Mouse (Mus musculus) limb, embryonic 10.5 days (tissue): ENCODE data around the gene Ltbp1. TPM values are rescaled to one million over a fixed set of nuclear protein-coding genes. Genes with fewer than 3 reads are reported as not detected.

Experiments used
- DNase-seq: peaks from one replicate; pipeline ENCODE4 v3.0.0-alpha.2; 2017; ENCODE audit warnings: low spot score
- H3K27ac ChIP-seq: fragments of 300-500 bp; sonication (generic); 2 replicates; pipeline ENCODE4 v1.5.1; 2016; ENCODE audit warnings: mild to moderate bottlenecking
- H3K27me3 ChIP-seq: fragments of 300-500 bp; sonication (generic); 2 replicates; pipeline ENCODE4 v1.6.1; 2016; ENCODE audit warnings: low read depth, mild to moderate bottlenecking; ENCODE audit not compliant: poor library complexity, severe bottlenecking
- H3K36me3 ChIP-seq: fragments of 300-500 bp; sonication (generic); 2 replicates; pipeline ENCODE4 v1.6.1; 2016; ENCODE audit warnings: mild to moderate bottlenecking, moderate library complexity
- H3K4me1 ChIP-seq: fragments of 300-500 bp; sonication (generic); 2 replicates; pipeline ENCODE4 v1.6.1; 2016
- H3K4me3 ChIP-seq: fragments of 300-500 bp; sonication (generic); 2 replicates; pipeline ENCODE4 v1.5.1; 2016; ENCODE audit warnings: mild to moderate bottlenecking, moderate library complexity
- H3K9me3 ChIP-seq: fragments of 300-500 bp; sonication (generic); replicated peaks from 2 replicates; pipeline ENCODE4 v1.6.1; 2016; ENCODE audit warnings: mild to moderate bottlenecking
- WGBS: fragments of 180-500 bp; shearing (Covaris S2); methylation state at CpG from one replicate; pipeline ENCODE4 v1.1.7; 2016; 5-methylcytosine and 5-hydroxymethylcytosine counted together
- polyA plus RNA-seq: library from polyadenylated mRNA; unstranded; fragments of >200 nt; fragmentation: Nextera tagmentation; extraction: Ambion mirVana; gene quantifications from 2 replicates; pipeline ENCODE4 v1.2.1, GENCODE M21; 2016

Ltbp1 gene
- polyA plus RNA-seq, 1 experiment from 2014 or later = 16.4 TPM

DNA sequence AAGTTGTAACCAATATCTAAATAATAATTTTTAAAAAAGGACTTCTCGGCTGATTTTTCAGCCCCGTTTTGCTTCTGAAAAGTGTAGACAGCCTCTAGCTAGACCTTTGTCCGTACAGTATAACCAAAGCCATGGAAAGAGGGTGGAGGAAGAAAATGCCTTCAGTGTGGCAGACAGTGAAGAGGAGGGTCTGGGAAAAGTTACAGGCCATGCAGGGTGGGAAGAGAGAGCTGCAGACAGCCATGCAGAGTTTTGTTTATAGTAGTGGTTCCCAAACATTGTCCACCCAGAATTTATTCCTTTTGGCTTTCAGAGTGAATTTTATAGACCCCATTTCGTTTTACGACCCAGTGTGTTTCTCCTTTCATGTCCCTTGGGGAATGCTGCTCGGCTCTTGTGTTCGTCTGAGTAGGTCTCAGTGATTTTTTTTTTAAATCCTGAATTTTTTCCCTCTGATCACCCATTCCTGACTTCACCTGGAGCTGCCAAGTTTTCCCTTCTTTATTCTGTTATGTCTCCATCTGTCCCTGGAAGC is 202.9 kb downstream of the Ltbp1 start:
- WGBS = 52% methylated on average over 7 of the region's 7 CpGs
- Histone ChIP-seq H3K4me1 (peaks cover 24% of the 10 kb centered on the region), H3K4me3 (no peak overlapping the region), H3K27ac (no peak overlapping the region), H3K27me3 (no peaks in the 10 kb centered on the region), H3K36me3 (no peaks in the 10 kb centered on the region), H3K9me3 (no peaks in the 10 kb centered on the region)
- no peak for DNase-seq

GRCm38 (mm10) chr17:75210526-75210925 is 205.2 kb downstream of the Ltbp1 start:
- 95% methylated on average over 4 of the region's 4 CpGs for WGBS
- Histone ChIP-seq H3K27ac (no peak overlapping the region), H3K27me3 (no peaks in the 10 kb centered on the region), H3K9me3 (no peaks in the 10 kb centered on the region), H3K36me3 (no peaks in the 10 kb centered on the region), H3K4me3 (no peak overlapping the region), H3K4me1 (peaks cover 21% of the 10 kb centered on the region)
- DNase-seq = no peak

- Histone ChIP-seq H3K27me3 (no peaks in the 10 kb centered on the region), H3K9me3 (no peaks in the 10 kb centered on the region), H3K36me3 (no peaks in the 10 kb centered on the region), H3K4me3 (no peak overlapping the region), H3K27ac (no peak overlapping the region), H3K4me1 (no peaks in the 10 kb centered on the region)
- DNase-seq = no peak
- WGBS = 95% methylated on average over 2 of the region's 2 CpGs
Observed at GRCm38 (mm10) chr17:75216362-75216761, 211.0 kb downstream of the Ltbp1 start.

- no peak overlapping the region for H3K27ac ChIP-seq
- H3K4me3 ChIP-seq = no peak overlapping the region
- no peaks in the 10 kb centered on the region for H3K36me3 ChIP-seq
- no peaks in the 10 kb centered on the region for H3K27me3 ChIP-seq
- H3K4me1 ChIP-seq = no peaks in the 10 kb centered on the region
- DNase-seq = no peak
- 89% methylated on average over 6 of the region's 6 CpGs for WGBS
- no peaks in the 10 kb centered on the region for H3K9me3 ChIP-seq
Observed at GRCm38 (mm10) chr17:75218700-75219099, 213.3 kb downstream of the Ltbp1 start.

DNA sequence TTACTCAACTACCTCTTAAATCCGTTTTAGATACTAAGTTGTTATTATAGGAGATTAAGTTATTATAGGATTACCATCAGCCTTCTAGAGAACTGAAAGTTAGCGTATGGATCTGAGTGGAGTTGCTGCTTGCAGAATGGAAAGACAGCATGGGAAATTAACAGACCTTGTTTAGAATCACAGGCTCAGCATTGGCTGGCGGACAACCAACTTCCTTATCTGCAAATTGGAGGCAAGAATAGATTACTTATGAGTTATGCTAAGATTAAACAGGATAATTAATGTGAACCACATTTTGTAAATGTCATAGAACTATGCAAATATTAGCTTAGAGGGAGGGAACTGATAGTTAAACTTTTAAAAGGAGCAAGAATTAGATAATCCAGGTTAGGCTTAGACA is 223.0 kb downstream of the Ltbp1 start:
- Histone ChIP-seq H3K36me3 (peaks cover 10% of the 10 kb centered on the region), H3K27ac (no peak overlapping the region), H3K4me1 (no peaks in the 10 kb centered on the region), H3K4me3 (no peak overlapping the region), H3K9me3 (no peaks in the 10 kb centered on the region), H3K27me3 (no peaks in the 10 kb centered on the region)
- DNase-seq = no peak
- 92% methylated on average over 3 of the region's 3 CpGs for WGBS

DNA sequence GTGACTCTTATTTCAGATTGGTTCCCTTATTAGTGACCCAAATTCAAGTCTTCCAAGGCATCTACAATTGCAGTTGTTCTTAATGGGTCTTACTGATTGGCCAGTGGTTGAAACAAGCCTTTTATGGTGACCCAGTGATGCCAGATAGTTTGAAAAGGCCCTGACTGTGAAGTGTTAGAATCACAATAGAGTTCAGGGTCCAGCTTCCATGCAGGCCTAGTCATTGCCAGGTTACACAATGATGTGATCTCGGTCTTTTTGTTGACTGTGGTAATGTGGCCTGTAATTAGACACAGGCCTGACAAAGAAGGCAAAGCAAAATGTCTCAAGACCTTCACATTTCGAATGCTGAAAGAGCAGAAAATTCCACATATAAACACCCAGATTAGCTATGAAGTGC is 227.8 kb downstream of the Ltbp1 start:
- no peaks in the 10 kb centered on the region for H3K27me3 ChIP-seq
- WGBS = 77% methylated on average over 2 of the region's 2 CpGs
- H3K36me3 ChIP-seq = no peaks in the 10 kb centered on the region
- no peak overlapping the region for H3K27ac ChIP-seq
- H3K4me3 ChIP-seq = no peak overlapping the region
- no peaks in the 10 kb centered on the region for H3K9me3 ChIP-seq
- no peak for DNase-seq
- H3K4me1 ChIP-seq = no peaks in the 10 kb centered on the region

DNA sequence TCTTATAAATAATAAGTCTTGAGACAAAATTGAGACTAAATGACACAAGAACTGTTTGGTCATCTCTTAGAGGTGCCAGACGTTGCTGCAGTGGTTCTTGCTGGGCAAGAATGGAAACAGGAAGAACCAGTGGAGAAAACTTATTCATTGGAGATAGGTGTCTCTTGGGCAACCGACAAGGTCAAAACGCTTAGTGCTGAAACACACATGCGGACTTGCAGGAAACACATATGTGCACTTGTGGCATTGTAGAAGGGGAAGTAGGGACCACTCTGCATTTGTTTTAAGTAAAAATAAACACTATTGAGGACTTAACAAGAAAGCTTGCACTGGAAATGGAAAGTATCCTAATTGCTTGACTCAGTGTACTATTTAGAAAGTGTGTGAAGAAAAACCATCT is 228.6 kb downstream of the Ltbp1 start:
- H3K27ac ChIP-seq = no peak overlapping the region
- H3K9me3 ChIP-seq = no peaks in the 10 kb centered on the region
- H3K27me3 ChIP-seq = no peaks in the 10 kb centered on the region
- 93% methylated on average over 4 of the region's 4 CpGs for WGBS
- DNase-seq = no peak
- no peaks in the 10 kb centered on the region for H3K4me1 ChIP-seq
- no peak overlapping the region for H3K4me3 ChIP-seq
- H3K36me3 ChIP-seq = no peaks in the 10 kb centered on the region

GRCm38 (mm10) chr17:75235781-75236180 is 230.4 kb downstream of the Ltbp1 start:
- WGBS = 91% methylated on average over 3 of the region's 3 CpGs
- H3K36me3 ChIP-seq = no peaks in the 10 kb centered on the region
- no peak overlapping the region for H3K4me3 ChIP-seq
- DNase-seq = no peak
- peaks cover 6% of the 10 kb centered on the region; the same call in 1 of the 2 replicates for H3K4me1 ChIP-seq
- no peaks in the 10 kb centered on the region for H3K27me3 ChIP-seq
- no peaks in the 10 kb centered on the region for H3K9me3 ChIP-seq
- no peak overlapping the region for H3K27ac ChIP-seq

DNA sequence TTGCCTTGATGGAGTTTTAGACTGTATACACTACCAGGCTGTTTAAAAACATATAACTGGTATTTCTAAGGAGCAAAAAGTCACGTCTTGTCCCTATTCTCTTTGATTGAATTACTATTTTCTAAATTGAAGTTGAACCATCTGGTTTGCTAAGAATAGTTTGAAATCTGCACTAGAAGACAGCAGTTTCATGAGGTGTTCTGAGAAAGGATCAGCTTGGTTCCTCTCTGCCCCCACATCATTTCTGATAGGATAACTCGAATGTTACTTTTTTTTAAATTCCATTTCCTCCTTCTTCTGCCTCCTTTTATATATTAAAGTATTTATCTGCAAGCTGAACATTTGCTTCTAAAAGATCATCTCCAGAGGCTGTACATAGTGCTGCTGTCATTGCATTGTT is 231.2 kb downstream of the Ltbp1 start:
- peaks cover 6% of the 10 kb centered on the region; the same call in 1 of the 2 replicates for H3K4me1 ChIP-seq
- WGBS = 92% methylated on average over 2 of the region's 2 CpGs
- no peaks in the 10 kb centered on the region for H3K27me3 ChIP-seq
- no peak for DNase-seq
- H3K9me3 ChIP-seq = no peaks in the 10 kb centered on the region
- no peak overlapping the region for H3K4me3 ChIP-seq
- H3K27ac ChIP-seq = no peak overlapping the region
- no peaks in the 10 kb centered on the region for H3K36me3 ChIP-seq

DNA sequence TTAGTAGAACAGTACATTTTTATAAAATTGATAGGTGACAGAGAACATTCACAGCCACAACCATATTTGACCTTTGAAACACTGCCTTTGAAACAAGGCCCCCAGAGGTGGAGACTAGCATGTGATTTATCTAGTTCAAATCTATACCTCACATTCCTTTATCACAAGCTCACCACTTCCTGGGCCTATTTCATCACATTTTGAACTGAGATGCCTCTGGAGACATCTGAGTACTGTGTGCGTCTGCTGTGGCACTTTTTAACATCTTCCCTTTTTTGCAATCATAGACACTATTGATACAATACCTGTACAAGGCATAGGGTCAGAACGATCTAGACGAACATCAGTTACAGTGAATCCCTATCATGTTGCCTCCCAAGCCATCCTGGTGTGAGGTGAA is 232.1 kb downstream of the Ltbp1 start:
- Histone ChIP-seq H3K4me1 (peaks cover 6% of the 10 kb centered on the region; the same call in 1 of the 2 replicates), H3K9me3 (no peaks in the 10 kb centered on the region), H3K27me3 (no peaks in the 10 kb centered on the region), H3K27ac (no peak overlapping the region), H3K36me3 (no peaks in the 10 kb centered on the region), H3K4me3 (no peak overlapping the region)
- WGBS = 89% methylated on average over 3 of the region's 3 CpGs
- DNase-seq = no peak

GRCm38 (mm10) chr17:75238655-75239054 is 233.3 kb downstream of the Ltbp1 start:
- WGBS = 94% methylated on average over 2 of the region's 2 CpGs
- Histone ChIP-seq H3K9me3 (no peaks in the 10 kb centered on the region), H3K36me3 (no peaks in the 10 kb centered on the region)

GRCm38 (mm10) chr17:75239545-75239944 is 234.2 kb downstream of the Ltbp1 start:
- Histone ChIP-seq H3K4me1 (peaks cover 6% of the 10 kb centered on the region; the same call in 1 of the 2 replicates), H3K36me3 (no peaks in the 10 kb centered on the region), H3K9me3 (no peaks in the 10 kb centered on the region), H3K4me3 (no peak overlapping the region), H3K27me3 (no peaks in the 10 kb centered on the region), H3K27ac (no peak overlapping the region)
- 59% methylated on average over 3 of the region's 3 CpGs for WGBS
- no peak for DNase-seq

More at GRCm38 (mm10) chr17:75238655-75239054, 233.3 kb downstream of the Ltbp1 start:
- no peak for DNase-seq
- H3K27me3 ChIP-seq = no peaks in the 10 kb centered on the region
- H3K27ac ChIP-seq = no peak overlapping the region
- H3K4me1 ChIP-seq = peaks cover 6% of the 10 kb centered on the region; the same call in 1 of the 2 replicates
- H3K4me3 ChIP-seq = no peak overlapping the region

- no peaks in the 10 kb centered on the region for H3K27me3 ChIP-seq
- H3K9me3 ChIP-seq = no peaks in the 10 kb centered on the region
- H3K4me3 ChIP-seq = no peak overlapping the region
- no peak overlapping the region for H3K27ac ChIP-seq
- 89% methylated on average over 1 of the region's 1 CpGs for WGBS
- DNase-seq = no peak
- H3K36me3 ChIP-seq = no peaks in the 10 kb centered on the region
- peaks cover 6% of the 10 kb centered on the region; the same call in 1 of the 2 replicates for H3K4me1 ChIP-seq
Observed at GRCm38 (mm10) chr17:75242086-75242485, 236.7 kb downstream of the Ltbp1 start.

DNA sequence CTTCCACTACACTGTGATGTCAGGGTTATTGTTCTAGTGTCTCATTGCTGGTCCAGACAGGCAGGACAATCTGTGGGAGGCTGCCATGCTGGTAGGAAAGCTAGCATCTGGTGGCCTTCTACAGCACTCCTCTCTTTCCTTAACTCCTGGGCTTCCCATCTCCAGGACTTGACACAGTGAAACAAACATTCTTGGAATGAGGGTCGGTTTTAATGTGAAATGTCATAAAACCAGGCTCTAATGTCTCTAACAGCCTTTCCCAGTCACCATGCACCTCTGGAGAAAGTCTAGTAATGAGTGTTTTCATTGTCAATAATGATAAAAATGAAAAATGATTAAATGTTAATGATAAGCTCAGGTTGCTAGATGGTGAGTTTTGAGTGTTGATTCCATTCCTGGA is 237.9 kb downstream of the Ltbp1 start:
- DNase-seq = no peak
- Histone ChIP-seq H3K36me3 (no peaks in the 10 kb centered on the region), H3K27ac (no peak overlapping the region), H3K4me1 (peaks cover 6% of the 10 kb centered on the region; the same call in 1 of the 2 replicates), H3K4me3 (no peak overlapping the region), H3K9me3 (no peaks in the 10 kb centered on the region), H3K27me3 (no peaks in the 10 kb centered on the region)
- 65% methylated on average over 1 of the region's 1 CpGs for WGBS
